Mouse (Mus musculus) hindbrain, embryonic 15.5 days (tissue): ENCODE results near the gene Lhfp. TPM values are rescaled to one million over a fixed set of nuclear protein-coding genes. Genes with fewer than 3 reads are reported as not detected.
A peak's percentile ranks its signal among the peaks of the same experiment; 100 is the strongest.

ENCODE experiments used
- ATAC-seq: fragments of 200-750 bp; cut with Nextera tagmentation; 2 replicates; pipeline ENCODE4 v1.8.0; 2017; ENCODE audit warnings: low read depth, moderate number of reproducible peaks, moderate TSS enrichment; ENCODE audit not compliant: low FRiP score
- H3K27ac ChIP-seq: fragments of 300-500 bp; sonication (generic); replicated peaks from 2 replicates; pipeline ENCODE4 v1.5.1; 2015; ENCODE audit warnings: mild to moderate bottlenecking, inconsistent platforms
- H3K27me3 ChIP-seq: fragments of 300-500 bp; sonication (generic); 2 replicates; pipeline ENCODE4 v1.6.1; 2015; ENCODE audit warnings: control low read depth, inconsistent platforms
- H3K36me3 ChIP-seq: fragments of 300-500 bp; sonication (generic); 2 replicates; pipeline ENCODE4 v1.6.1; 2015; ENCODE audit warnings: control low read depth, inconsistent platforms
- H3K4me1 ChIP-seq: fragments of 300-500 bp; sonication (generic); replicated peaks from 2 replicates; pipeline ENCODE4 v1.6.1; 2015; ENCODE audit warnings: control low read depth, inconsistent platforms
- H3K4me2 ChIP-seq: fragments of 300-500 bp; sonication (generic); 2 replicates; pipeline ENCODE4 v1.6.1; 2015; ENCODE audit warnings: moderate library complexity, mild to moderate bottlenecking, inconsistent platforms
- H3K4me3 ChIP-seq: fragments of 300-500 bp; sonication (generic); 2 replicates; pipeline ENCODE4 v1.5.1; 2015; ENCODE audit warnings: mild to moderate bottlenecking, inconsistent platforms
- H3K9ac ChIP-seq: fragments of 300-500 bp; sonication (generic); 2 replicates; pipeline ENCODE4 v1.6.1; 2015; ENCODE audit warnings: inconsistent platforms
- H3K9me3 ChIP-seq: fragments of 300-500 bp; sonication (generic); 2 replicates; pipeline ENCODE4 v1.6.1; 2016; ENCODE audit warnings: control low read depth, inconsistent platforms
- WGBS: fragments of 180-500 bp; shearing (Covaris S2); methylation state at CpG from one replicate; pipeline ENCODE4 v1.1.7; 2015; 5-methylcytosine and 5-hydroxymethylcytosine counted together
- polyA plus RNA-seq: library from polyadenylated mRNA; unstranded; fragments of >200 nt; fragmentation: Nextera tagmentation; extraction: Ambion mirVana; gene quantifications from 2 replicates; pipeline ENCODE4 v1.2.1, GENCODE M21; 2015

Gene Lhfp
- polyA plus RNA-seq, 1 experiment from 2014 or later, result 69.7 TPM

DNA sequence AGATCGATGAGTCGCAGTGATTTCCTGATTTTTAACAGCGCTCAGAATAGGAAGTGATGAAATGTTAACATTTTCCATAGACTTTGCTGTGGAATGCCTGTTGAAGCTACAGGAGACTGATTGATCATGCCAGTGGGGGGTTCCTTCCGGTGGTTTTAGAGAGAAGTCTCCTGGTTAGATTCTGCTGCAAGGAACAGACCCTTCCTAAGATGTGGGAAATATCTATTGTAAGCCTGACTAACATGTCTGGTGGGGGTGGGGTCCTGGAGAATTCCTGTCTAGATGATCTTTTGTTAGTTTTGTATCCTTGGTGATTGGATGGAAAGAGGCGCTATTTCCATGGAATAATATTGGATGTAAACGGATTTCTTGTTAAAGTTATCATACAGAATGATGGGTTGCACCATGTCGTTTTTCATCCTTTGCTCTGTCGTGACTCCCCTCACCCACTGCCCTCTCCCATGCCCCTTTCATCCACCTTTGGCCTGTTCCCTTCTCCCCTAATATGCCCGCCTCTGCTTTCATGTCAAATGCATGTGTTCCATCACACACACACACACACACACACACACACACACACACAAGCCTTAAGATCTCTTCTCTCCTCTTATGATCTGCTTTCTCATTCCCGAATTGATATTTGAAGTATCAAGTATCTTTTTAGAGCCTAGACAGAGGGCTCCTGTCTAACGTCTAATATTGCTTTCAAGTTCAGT, 165.3 kb downstream of the Lhfp start:
- Histone ChIP-seq H3K4me1 (peaks cover 57% of the 10 kb centered on the region), H3K27ac (peak overlapping the region; percentile 26), H3K4me3 (no peak overlapping the region), H3K9ac (no peak overlapping the region), H3K27me3 (no peaks in the 10 kb centered on the region), H3K4me2 (peak overlapping the region; percentile 8; the same call in 1 of the 2 replicates), H3K36me3 (no peaks in the 10 kb centered on the region), H3K9me3 (no peaks in the 10 kb centered on the region)
- no peak for ATAC-seq
- WGBS, result 9% methylated on average over 11 of the region's 11 CpGs

GRCm38 (mm10) chr3:53207225-53207528, 165.8 kb downstream of the Lhfp start:
- Histone ChIP-seq H3K9ac (no peak overlapping the region), H3K9me3 (no peaks in the 10 kb centered on the region), H3K27me3 (no peaks in the 10 kb centered on the region), H3K4me3 (no peak overlapping the region), H3K36me3 (no peaks in the 10 kb centered on the region), H3K27ac (peak overlapping the region; percentile 26), H3K4me2 (no peak overlapping the region), H3K4me1 (peaks cover 52% of the 10 kb centered on the region)
- peak; percentile 75; the same call in 1 of the 2 replicates for ATAC-seq
- 10% methylated on average over 4 of the region's 4 CpGs for WGBS

- Histone ChIP-seq H3K27ac (peak overlapping the region; percentile 22; the same call in 1 of the 2 replicates), H3K9ac (no peak overlapping the region), H3K27me3 (no peaks in the 10 kb centered on the region), H3K4me3 (no peak overlapping the region), H3K9me3 (no peaks in the 10 kb centered on the region), H3K36me3 (no peaks in the 10 kb centered on the region), H3K4me1 (peaks cover 44% of the 10 kb centered on the region), H3K4me2 (no peak overlapping the region)
- 33% methylated on average over 10 of the region's 10 CpGs for WGBS
- ATAC-seq, result peak; percentile 53; the same call in 1 of the 2 replicates
These were observed 169.6 kb downstream of the Lhfp start for GRCm38 (mm10) chr3:53210691-53211526.

- no peak overlapping the region for H3K27ac ChIP-seq
- ATAC-seq, result no peak
- H3K4me3 ChIP-seq, result no peak overlapping the region
- H3K36me3 ChIP-seq, result no peaks in the 10 kb centered on the region
- no peaks in the 10 kb centered on the region for H3K27me3 ChIP-seq
- no peaks in the 10 kb centered on the region for H3K9me3 ChIP-seq
- WGBS, result 84% methylated on average over 2 of the region's 2 CpGs
- no peak overlapping the region for H3K4me2 ChIP-seq
- H3K4me1 ChIP-seq, result peaks cover 29% of the 10 kb centered on the region
- no peak overlapping the region for H3K9ac ChIP-seq
These were observed 171.3 kb downstream of the Lhfp start for GRCm38 (mm10) chr3:53212599-53212998.

- Histone ChIP-seq H3K4me1 (peaks cover 26% of the 10 kb centered on the region), H3K4me2 (no peak overlapping the region)
These were observed 172.0 kb downstream of the Lhfp start for GRCm38 (mm10) chr3:53213346-53213745.

GRCm38 (mm10) chr3:53213746-53214271, 172.5 kb downstream of the Lhfp start:
- Histone ChIP-seq H3K27ac (no peak overlapping the region), H3K4me3 (no peak overlapping the region), H3K4me2 (no peak overlapping the region), H3K4me1 (peaks cover 26% of the 10 kb centered on the region), H3K9me3 (no peaks in the 10 kb centered on the region), H3K27me3 (no peaks in the 10 kb centered on the region), H3K36me3 (no peaks in the 10 kb centered on the region), H3K9ac (no peak overlapping the region)
- ATAC-seq, result no peak
- WGBS, result 45% methylated on average over 7 of the region's 7 CpGs

More at GRCm38 (mm10) chr3:53213346-53213745, 172.0 kb downstream of the Lhfp start:
- WGBS, result 68% methylated on average over 3 of the region's 3 CpGs
- H3K9me3 ChIP-seq, result no peaks in the 10 kb centered on the region
- no peaks in the 10 kb centered on the region for H3K36me3 ChIP-seq
- H3K27me3 ChIP-seq, result no peaks in the 10 kb centered on the region
- no peak for ATAC-seq
- H3K9ac ChIP-seq, result no peak overlapping the region
- H3K27ac ChIP-seq, result no peak overlapping the region
- no peak overlapping the region for H3K4me3 ChIP-seq

GRCm38 (mm10) chr3:53214386-53214785, 173.1 kb downstream of the Lhfp start:
- no peak overlapping the region for H3K27ac ChIP-seq
- ATAC-seq, result no peak
- 59% methylated on average over 4 of the region's 4 CpGs for WGBS

DNA sequence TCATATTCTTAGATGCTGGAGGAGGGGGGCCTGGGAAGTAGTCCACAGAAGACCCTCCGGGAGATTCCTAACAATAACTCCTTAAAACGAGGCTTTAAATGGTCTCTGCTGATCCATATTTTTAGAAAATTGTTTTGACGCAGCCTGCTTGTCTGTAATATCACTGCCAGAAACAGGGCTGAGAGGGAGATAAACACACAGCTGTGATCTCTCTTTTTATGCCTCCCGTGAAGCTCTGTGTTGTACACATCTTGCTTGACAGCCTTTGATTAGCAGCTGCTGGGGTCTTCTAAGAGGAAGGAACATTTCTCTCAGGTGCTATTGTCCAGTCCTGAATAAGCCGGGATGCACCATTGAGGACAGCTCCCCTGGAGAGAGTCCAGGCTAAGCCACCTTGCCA, 176.4 kb downstream of the Lhfp start:
- ATAC-seq, result no peak
- no peak overlapping the region for H3K4me3 ChIP-seq
- H3K36me3 ChIP-seq, result no peaks in the 10 kb centered on the region
- no peaks in the 10 kb centered on the region for H3K27me3 ChIP-seq
- no peak overlapping the region for H3K9ac ChIP-seq
- no peak overlapping the region for H3K27ac ChIP-seq
- 53% methylated on average over 5 of the region's 5 CpGs for WGBS
- no peak overlapping the region for H3K4me2 ChIP-seq
- no peaks in the 10 kb centered on the region for H3K9me3 ChIP-seq
- peaks cover 15% of the 10 kb centered on the region for H3K4me1 ChIP-seq

More at GRCm38 (mm10) chr3:53214386-53214785, 173.1 kb downstream of the Lhfp start:
- Histone ChIP-seq H3K9ac (no peak overlapping the region), H3K9me3 (no peaks in the 10 kb centered on the region), H3K4me2 (no peak overlapping the region), H3K27me3 (no peaks in the 10 kb centered on the region), H3K4me3 (no peak overlapping the region), H3K4me1 (peaks cover 26% of the 10 kb centered on the region), H3K36me3 (no peaks in the 10 kb centered on the region)

GRCm38 (mm10) chr3:53221531-53222272, 180.4 kb downstream of the Lhfp start:
- Histone ChIP-seq H3K4me3 (no peak overlapping the region), H3K4me1 (peaks cover 6% of the 10 kb centered on the region; the same call in 1 of the 2 replicates), H3K27me3 (no peaks in the 10 kb centered on the region), H3K27ac (no peak overlapping the region), H3K4me2 (no peak overlapping the region), H3K36me3 (no peaks in the 10 kb centered on the region), H3K9me3 (no peaks in the 10 kb centered on the region), H3K9ac (no peak overlapping the region)
- 71% methylated on average over 5 of the region's 5 CpGs for WGBS
- ATAC-seq, result no peak

DNA sequence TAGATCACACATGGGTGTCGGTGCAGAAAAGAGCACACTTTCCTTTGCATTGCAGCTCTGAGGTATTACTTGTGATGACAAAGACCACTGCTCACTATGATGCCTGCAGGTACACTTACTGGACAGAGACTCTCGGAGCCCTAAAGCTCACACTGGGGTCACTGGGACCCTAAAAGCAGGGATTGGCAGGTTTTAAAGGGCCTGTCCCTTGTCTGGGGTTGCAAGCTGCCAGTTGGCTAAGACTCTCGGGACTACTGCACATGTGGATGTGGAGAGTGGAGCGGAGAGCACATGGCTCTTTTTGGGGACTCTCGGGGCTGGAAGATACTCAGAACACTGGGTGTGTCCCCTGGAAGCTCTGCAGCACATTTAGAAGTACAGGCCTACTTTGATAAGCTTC, 182.8 kb downstream of the Lhfp start:
- no peak for ATAC-seq
- Histone ChIP-seq H3K4me3 (no peak overlapping the region), H3K36me3 (no peaks in the 10 kb centered on the region), H3K27me3 (no peaks in the 10 kb centered on the region), H3K9me3 (no peaks in the 10 kb centered on the region), H3K4me2 (no peak overlapping the region), H3K9ac (no peak overlapping the region), H3K27ac (no peak overlapping the region), H3K4me1 (peaks cover 6% of the 10 kb centered on the region; the same call in 1 of the 2 replicates)
- 90% methylated on average over 5 of the region's 5 CpGs for WGBS

DNA sequence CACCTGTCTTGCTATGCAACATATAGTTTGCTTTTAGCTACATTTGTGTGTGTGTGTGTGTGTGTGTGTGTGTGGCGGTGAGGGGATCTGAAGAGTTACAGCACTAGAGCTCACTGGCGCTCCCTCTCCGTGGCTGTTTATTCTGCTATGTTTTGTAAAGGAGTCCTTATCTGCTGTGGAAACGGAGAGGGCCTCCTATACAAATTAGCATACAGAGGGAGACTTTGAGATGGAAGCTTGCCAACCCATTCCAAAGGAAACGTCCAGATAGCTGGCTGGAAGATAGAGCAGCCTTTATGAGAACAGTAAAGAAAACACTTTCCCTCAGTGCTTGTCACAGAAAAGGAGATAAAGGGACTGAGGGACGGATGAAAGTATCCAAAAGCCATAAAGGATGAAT, 184.4 kb downstream of the Lhfp start:
- Histone ChIP-seq H3K4me2 (no peak overlapping the region), H3K27me3 (no peaks in the 10 kb centered on the region), H3K9ac (no peak overlapping the region), H3K9me3 (no peaks in the 10 kb centered on the region), H3K4me3 (no peak overlapping the region), H3K27ac (peak overlapping the region; percentile 34; the same call in 1 of the 2 replicates), H3K4me1 (peaks cover 6% of the 10 kb centered on the region), H3K36me3 (no peaks in the 10 kb centered on the region)
- ATAC-seq, result peak; percentile 72; the same call in 1 of the 2 replicates
- WGBS, result 33% methylated on average over 6 of the region's 6 CpGs
